ENCODE assay signal across 9 mouse cellular contexts in the genomic region with DNA sequence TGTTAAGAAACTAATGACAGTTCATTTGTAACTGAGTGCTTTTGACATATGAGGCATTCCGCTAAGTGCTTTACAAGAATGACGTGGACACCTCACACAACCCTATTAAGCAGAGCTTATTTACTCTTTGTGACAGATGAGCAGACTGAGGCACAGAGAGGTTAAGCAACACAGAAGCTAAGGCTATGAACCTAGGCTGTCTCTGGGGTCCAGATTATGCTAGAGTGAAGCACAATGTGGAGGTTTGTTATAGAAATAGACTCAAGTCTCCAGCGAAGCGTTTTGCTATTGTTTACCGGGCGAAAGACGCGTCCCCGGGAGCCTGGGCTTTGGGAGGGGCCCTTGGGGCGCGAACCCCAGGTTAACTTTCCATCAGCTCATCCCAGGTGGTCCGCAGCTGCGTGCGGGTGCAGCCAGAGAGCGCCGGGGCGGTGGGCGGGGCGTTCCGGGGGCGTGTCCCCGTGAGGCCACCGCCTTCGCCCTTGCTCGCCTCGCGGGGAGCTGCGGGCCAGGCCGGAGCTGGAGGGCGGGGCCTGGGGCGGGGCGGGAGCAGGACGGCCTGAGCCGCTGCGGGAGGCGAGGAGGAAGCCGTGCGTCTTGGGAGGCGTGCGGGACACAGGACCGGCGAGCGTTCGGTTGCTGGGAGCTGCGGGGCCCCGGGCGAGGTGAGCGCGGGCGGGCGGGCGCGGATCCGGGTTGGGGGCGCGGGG. TPM values are rescaled to one million over a fixed set of nuclear protein-coding genes. Genes with fewer than 3 reads are reported as not detected.
DNase-seq lines count a peak whose midpoint lies in the region; ATAC-seq and TF ChIP-seq lines count a peak whose summit lies in the region.
"Had no signal": no experiment of that assay in that cellular context is flagged by ENCODE, and none has a peak within 500 bp of the region (broad histone marks: within the 10 kb centered on the region; RNA-seq: fewer than 3 reads in every experiment).

A gene (plus strand): TSS at position 546 of the 710 bp plus-strand sequence.

- DNase-seq in MN1 (ENCODE audit: low spot score): peak; percentile 76
- DNase-seq in cerebellum, adult 18-20 months: peak; percentile 49 to 70
- DNase-seq in hindbrain, embryonic 10.5 days (ENCODE audit: low spot score): peak; percentile 86
- DNase-seq in layer of hippocampus, postnatal 14 days (ENCODE audit: low spot score in 2 of 2): no peak
- peak; percentile 91 for DNase-seq in lung, postnatal 0 days (ENCODE audit: low spot score)
- peak; percentile 85 for DNase-seq in retina, embryonic 14.5 days (ENCODE audit: low spot score)
- peak; percentile 89 to 93 for DNase-seq in thymus, postnatal 36 days

- 3% methylated on average over 52 of the region's 56 CpGs for WGBS in forebrain, embryonic 16.5 days
- WGBS in hindbrain, embryonic 10.5 days: 3% methylated on average over 55 of the region's 56 CpGs
- whole genome bisulfite sequencing in lung, postnatal 0 days: 11% methylated on average over 27 of the region's 56 CpGs

- peak; percentile 75 for ATAC-seq in forebrain, embryonic 16.5 days
- peak; percentile 94 for ATAC-seq in lung, postnatal 0 days

- no peaks in the 10 kb centered on the region for H3K27me3 ChIP-seq in forebrain, embryonic 16.5 days (replicated peaks; ENCODE audit: control insufficient read depth, insufficient read depth, low read length)
- peaks cover 25% of the 10 kb centered on the region for H3K27me3 ChIP-seq in hindbrain, embryonic 10.5 days (ENCODE audit: insufficient read depth, poor library complexity, severe bottlenecking)
- H3K27me3 ChIP-seq in lung, postnatal 0 days (replicated peaks; ENCODE audit: insufficient read depth, low read length): no peaks in the 10 kb centered on the region

- H3K4me1 ChIP-seq in forebrain, embryonic 16.5 days (replicated peaks; ENCODE audit: control insufficient read depth, insufficient read depth, low read length): peaks cover 40% of the 10 kb centered on the region
- H3K4me1 ChIP-seq in hindbrain, embryonic 10.5 days (replicated peaks): peaks cover 65% of the 10 kb centered on the region
- H3K4me1 ChIP-seq in lung, postnatal 0 days (ENCODE audit: insufficient read depth, low read depth, low read length): peaks cover 13% of the 10 kb centered on the region

- peak within 1 kb of the TSS; percentile 82 for H3K4me3 ChIP-seq in forebrain, embryonic 16.5 days (replicated peaks; ENCODE audit: low read length)
- H3K4me3 ChIP-seq in hindbrain, embryonic 10.5 days: peak within 1 kb of the TSS; percentile 91
- peak within 1 kb of the TSS; percentile 80 for H3K4me3 ChIP-seq in lung, postnatal 0 days (ENCODE audit: low read depth, low read length)

- H3K9ac ChIP-seq in forebrain, embryonic 16.5 days (replicated peaks; ENCODE audit: low read depth, low read length): peak within 1 kb of the TSS; percentile 92
- peak within 1 kb of the TSS; percentile 62 for H3K9ac ChIP-seq in lung, postnatal 0 days (replicated peaks; ENCODE audit: low read depth)

- no peaks in the 10 kb centered on the region for H3K36me3 ChIP-seq in forebrain, embryonic 16.5 days (ENCODE audit: control insufficient read depth, insufficient read depth)
- H3K36me3 ChIP-seq in hindbrain, embryonic 10.5 days: no peaks in the 10 kb centered on the region
- no peaks in the 10 kb centered on the region for H3K36me3 ChIP-seq in lung, postnatal 0 days (ENCODE audit: insufficient read depth, low read length)

- TF ChIP-seq EP300 in lung, postnatal 0 days (IDR thresholded peaks at IDR 0.05): no peak

- peak within 1 kb of the TSS; percentile 84 for H3K4me2 ChIP-seq in forebrain, embryonic 16.5 days (ENCODE audit: low read length)
- H3K4me2 ChIP-seq in lung, postnatal 0 days (replicated peaks; ENCODE audit: low read depth, low read length): peak within 1 kb of the TSS; percentile 99

- H3K27ac ChIP-seq in forebrain, embryonic 16.5 days (ENCODE audit: low read length): peak within 1 kb of the TSS; percentile 64
- peak within 1 kb of the TSS; percentile 94 for H3K27ac ChIP-seq in hindbrain, embryonic 10.5 days
- peak within 1 kb of the TSS; percentile 23 for H3K27ac ChIP-seq in lung, postnatal 0 days (ENCODE audit: low read length)
- H3K27ac ChIP-seq: macrophage had no signal

- no peaks in the 10 kb centered on the region for H3K9me3 ChIP-seq in forebrain, embryonic 16.5 days (ENCODE audit: control insufficient read depth, low read length)
- no peaks in the 10 kb centered on the region for H3K9me3 ChIP-seq in hindbrain, embryonic 10.5 days
- H3K9me3 ChIP-seq in lung, postnatal 0 days (ENCODE audit: low read length): no peaks in the 10 kb centered on the region

- TF ChIP-seq CTCF in lung, postnatal 0 days (IDR thresholded peaks at IDR 0.05): peak; percentile 13; the same call in 1 of the 2 replicates

RNA-seq across cellular contexts. Expression of the gene that starts here (rescaled TPM):
- 98.6 and 100 TPM in 2 replicates for polyA plus RNA-seq in forebrain, embryonic 16.5 days (2015; fragmentation: Nextera tagmentation; extraction: Ambion mirVana)
- polyA plus RNA-seq in hindbrain, embryonic 10.5 days (2016; fragmentation: Nextera tagmentation; extraction: Ambion mirVana): 29.9 and 37.4 TPM in 2 replicates
- 10 to 100 TPM; 33.2 to 35.5 TPM for total RNA-seq in layer of hippocampus, postnatal 14 days (2021)
- 16.9 and 17.8 TPM in 2 replicates for polyA plus RNA-seq in lung, postnatal 0 days (2015; fragmentation: Nextera tagmentation; extraction: Ambion mirVana)

Comparison
In these comparisons a context has a peak if more than half of its experiments do, and no peak if none do; other contexts are left out.
1. DNase-seq: peak in MN1 (single experiment), cerebellum, adult 18-20 months (2 of 2), hindbrain, embryonic 10.5 days (single experiment), lung, postnatal 0 days (single experiment), retina, embryonic 14.5 days (single experiment) and thymus, postnatal 36 days (2 of 2); none in layer of hippocampus, postnatal 14 days (0 of 2).
2. H3K27ac ChIP-seq: peak in every context shown above with its lines; median percentile 94 in hindbrain, embryonic 10.5 days; 64 in forebrain, embryonic 16.5 days; 23 in lung, postnatal 0 days.
3. Peak in every context shown above with its lines, with median percentiles within 50 percentile points of each other: H3K4me3 ChIP-seq.